Mouse (Mus musculus) embryonic stem cell, embryonic (primary cell): Measurements from ENCODE around the gene Ppp1r14c.

Source experiments
- CTCF ChIA-PET, 4 experiments: fragments of 300-600 bp in 2 of 4; fragments of 350-600 bp in 2 of 4; sonication (Branson Sonifier 250); formaldehyde crosslinking; loops; one replicate each; lab custom pipeline; 2022; ENCODE audit warnings: inconsistent platforms in 2 of 4; lab: Charles Lee
- POLR2A ChIA-PET, 4 experiments: fragments of 300-600 bp in 2 of 4; fragments of 350-600 bp in 2 of 4; sonication (Branson Sonifier 250); formaldehyde crosslinking; loops; one replicate each; lab custom pipeline; 2022; ENCODE audit warnings: antibody characterized with exemption in 4 of 4, inconsistent platforms in 1 of 4; lab: Charles Lee

Gene Ppp1r14c

DNA sequence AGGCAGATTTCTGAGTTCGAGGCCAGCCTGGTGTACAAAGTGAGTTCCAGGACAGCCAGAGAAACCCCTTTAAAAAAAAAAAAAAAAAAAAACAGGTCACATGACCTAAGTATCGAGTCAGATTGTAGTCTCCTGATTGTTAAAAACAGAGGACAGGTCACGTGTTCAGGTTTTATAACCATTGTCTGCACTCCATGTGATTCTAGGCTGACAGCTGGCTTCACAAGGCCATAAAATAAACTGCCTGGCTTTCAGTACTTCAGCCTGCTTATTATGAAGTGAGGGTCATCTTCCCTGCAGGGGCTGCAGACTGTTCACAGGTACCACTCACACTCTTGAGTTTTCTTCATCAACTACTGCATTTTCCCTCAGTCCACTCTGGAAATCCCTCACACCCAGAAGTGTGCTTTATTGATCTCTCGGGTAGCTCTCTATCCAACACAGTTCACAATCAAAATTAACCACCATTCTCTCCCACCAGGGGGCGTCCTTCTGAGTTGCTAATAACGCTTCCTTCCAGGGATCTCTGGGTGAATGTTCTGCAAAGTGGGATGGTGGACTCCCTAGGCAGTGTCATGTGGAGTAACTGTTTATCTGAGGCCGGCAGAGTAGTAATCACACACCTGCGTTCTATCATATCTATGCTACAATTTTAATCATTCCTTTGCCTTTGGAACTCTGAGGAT lies 146.9 kb downstream of the Ppp1r14c start:
- CTCF ChIA-PET: interaction anchor here in 3 of 4 experiments (0.7 to 1.0 kb wide), 4 partner anchors 8 to 146 kb away, joined by 3 to 5 read pairs (median 4); no protein-coding TSS in a partner anchor
- POLR2A ChIA-PET: interaction anchor here in 1 of 4 experiments (0.7 kb wide), 1 partner anchor 380 kb away, joined by 7 read pairs; no protein-coding TSS in a partner anchor

DNA sequence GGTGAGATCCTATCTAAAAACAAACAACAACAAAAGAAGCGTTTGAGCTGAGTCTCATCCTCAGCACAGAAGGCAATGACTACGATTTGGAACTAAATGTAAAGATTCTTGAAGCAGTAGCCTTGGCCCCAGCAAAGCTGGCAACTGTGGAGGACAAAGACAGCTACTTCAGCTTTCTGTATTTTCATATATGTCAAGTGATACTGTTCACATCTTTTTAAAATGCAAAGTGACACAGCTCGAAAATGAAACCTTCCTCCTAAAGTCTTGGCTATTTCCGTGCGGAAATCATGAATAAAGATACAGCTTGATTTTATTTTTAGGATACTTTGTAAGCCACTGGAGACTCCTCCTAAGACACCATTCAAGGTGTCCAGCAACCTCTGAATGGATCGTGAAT lies 148.1 kb downstream of the Ppp1r14c start:
- POLR2A ChIA-PET: interaction anchor here in 1 of 4 experiments (0.7 kb wide), 1 partner anchor 73 kb away, joined by 3 read pairs; no protein-coding TSS in a partner anchor
- CTCF ChIA-PET: interaction anchor here in 1 of 4 experiments (1.1 kb wide), 1 partner anchor 20 kb away, joined by 6 read pairs; no protein-coding TSS in a partner anchor
